Mouse (Mus musculus) megakaryocyte, embryonic 14.5 days (primary cell): ENCODE measurements around the gene Sf1.

ENCODE experiments used
- FLI1 ChIP-seq: IDR thresholded peaks from 2 replicates; pipeline ENCODE4 v1.6.1; 2012; ENCODE audit warnings: low read length, inconsistent platforms, mixed read lengths
- GATA1 ChIP-seq: IDR thresholded peaks from 3 replicates; pipeline ENCODE4 v1.6.1; 2012; ENCODE audit warnings: mixed read lengths, low read length, inconsistent platforms, borderline replicate concordance

- TF ChIP-seq GATA1 (no peak), FLI1 (no peak)
Observed at GRCm38 (mm10) chr19:6392743-6393393, 29.4 kb downstream of the Sf1 start.
